Mouse (Mus musculus) cerebellum, adult 9-11 months (tissue): ENCODE data around the gene Arl6ip5.

Experiments
- DNase-seq: peaks from one replicate; pipeline ENCODE4 v3.0.0; 2022

Gene Arl6ip5

GRCm38 (mm10) chr6:97275760-97276159 lies 65.3 kb downstream of the Arl6ip5 start:
- no peak for DNase-seq

GRCm38 (mm10) chr6:97276366-97276765 lies 65.9 kb downstream of the Arl6ip5 start:
- no peak for DNase-seq

GRCm38 (mm10) chr6:97276890-97277497 lies 66.5 kb downstream of the Arl6ip5 start:
- no peak for DNase-seq

GRCm38 (mm10) chr6:97278014-97278787 lies 67.7 kb downstream of the Arl6ip5 start:
- DNase-seq: peak; percentile 65

GRCm38 (mm10) chr6:97278878-97279277 lies 68.4 kb downstream of the Arl6ip5 start:
- no peak for DNase-seq
